Mouse (Mus musculus): ENCODE data around the gene Abtb2.

DNA sequence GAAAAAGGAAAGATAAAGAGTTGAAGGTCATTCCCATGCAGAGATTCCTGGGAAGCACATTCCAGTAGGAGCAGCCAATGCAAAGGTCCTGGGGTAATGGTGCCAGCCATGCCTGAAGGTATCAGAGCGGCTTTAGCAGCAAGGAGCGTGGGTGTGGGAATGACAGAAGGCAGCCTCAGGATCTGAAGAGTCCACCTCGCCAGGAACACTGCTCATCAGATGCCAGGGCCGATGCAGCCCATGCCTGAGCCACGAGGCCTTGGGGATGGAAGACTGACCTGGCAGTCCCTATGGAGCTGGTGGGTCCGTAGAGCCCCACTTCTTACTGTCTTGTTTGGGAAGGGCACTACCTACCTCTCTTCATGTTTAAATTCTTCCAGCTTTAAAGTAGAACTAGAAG lies 185.7 kb downstream of the Abtb2 start:
- TF ChIP-seq POLR2A (IDR thresholded peaks at IDR 0.05; ENCODE audit: extremely low read depth, insufficient read depth, low read length) (no peak), CTCF (IDR thresholded peaks at IDR 0.05; ENCODE audit: extremely low read depth, insufficient read depth, low read length) (no peak)

All from cortical plate, adult 2 months (tissue).